Mouse (Mus musculus) lung, embryonic 15.5 days (tissue): ENCODE results near the gene Aqr. TPM values are rescaled to one million over a fixed set of nuclear protein-coding genes. Genes with fewer than 3 reads are reported as not detected.
A peak's percentile ranks its signal among the peaks of the same experiment; 100 is the strongest.

Source experiments
- ATAC-seq: fragments of 200-750 bp; cut with Nextera tagmentation; 2 replicates; pipeline ENCODE4 v1.8.0; 2017; ENCODE audit warnings: moderate number of reproducible peaks, borderline replicate concordance; ENCODE audit not compliant: low FRiP score, low TSS enrichment; ENCODE audit errors: extremely low read depth
- H3K27ac ChIP-seq: fragments of 300-500 bp; sonication (generic); 2 replicates; pipeline ENCODE4 v1.5.1; 2015; ENCODE audit warnings: moderate library complexity, mild to moderate bottlenecking, inconsistent platforms
- H3K27me3 ChIP-seq: fragments of 300-500 bp; sonication (generic); 2 replicates; pipeline ENCODE4 v1.6.1; 2015; ENCODE audit warnings: inconsistent platforms
- H3K36me3 ChIP-seq: fragments of 300-500 bp; sonication (generic); 2 replicates; pipeline ENCODE4 v1.6.1; 2015; ENCODE audit warnings: inconsistent platforms
- H3K4me1 ChIP-seq: fragments of 300-500 bp; sonication (generic); 2 replicates; pipeline ENCODE4 v1.6.1; 2015; ENCODE audit warnings: inconsistent platforms
- H3K4me2 ChIP-seq: fragments of 300-500 bp; sonication (generic); 2 replicates; pipeline ENCODE4 v1.6.1; 2015; ENCODE audit warnings: inconsistent platforms, mild to moderate bottlenecking, moderate library complexity
- H3K4me3 ChIP-seq: fragments of 300-500 bp; sonication (generic); 2 replicates; pipeline ENCODE4 v1.5.1; 2015; ENCODE audit warnings: mild to moderate bottlenecking, inconsistent platforms
- H3K9ac ChIP-seq: fragments of 300-500 bp; sonication (generic); 2 replicates; pipeline ENCODE4 v1.6.1; 2015; ENCODE audit warnings: inconsistent platforms
- H3K9me3 ChIP-seq: fragments of 300-500 bp; sonication (generic); 2 replicates; pipeline ENCODE4 v1.6.1; 2016; ENCODE audit warnings: inconsistent platforms
- WGBS: fragments of 180-500 bp; shearing (Covaris S2); methylation state at CpG from one replicate; pipeline ENCODE4 v1.1.7; 2015; 5-methylcytosine and 5-hydroxymethylcytosine counted together
- polyA plus RNA-seq: library from polyadenylated mRNA; unstranded; fragments of >200 nt; fragmentation: Nextera tagmentation; extraction: Ambion mirVana; gene quantifications from 2 replicates; pipeline ENCODE4 v1.2.1, GENCODE M21; 2015

The Aqr gene
- polyA plus RNA-seq, 1 experiment from 2014 or later = 44.8 TPM

DNA sequence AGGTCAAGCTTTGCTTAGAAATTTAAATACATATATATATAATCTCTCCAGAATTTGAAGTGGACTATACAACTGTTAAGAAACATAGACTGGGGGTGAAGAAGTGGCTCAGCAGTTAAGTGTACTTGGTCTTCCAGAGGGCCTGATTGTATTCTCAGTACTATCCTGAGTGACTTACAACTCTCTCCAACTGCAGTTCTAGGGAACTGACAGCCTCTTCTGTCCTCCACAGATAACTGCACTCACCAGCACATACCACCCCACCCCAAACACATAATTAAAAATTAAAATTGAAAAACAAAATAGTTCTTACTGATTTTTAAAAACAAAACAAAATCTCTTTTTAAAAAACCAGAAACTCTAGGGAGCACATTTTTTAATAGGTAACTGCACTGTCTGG, 13.6 kb downstream of the Aqr start:
- Histone ChIP-seq H3K4me3 (no peak overlapping the region), H3K27ac (no peak overlapping the region)

DNA sequence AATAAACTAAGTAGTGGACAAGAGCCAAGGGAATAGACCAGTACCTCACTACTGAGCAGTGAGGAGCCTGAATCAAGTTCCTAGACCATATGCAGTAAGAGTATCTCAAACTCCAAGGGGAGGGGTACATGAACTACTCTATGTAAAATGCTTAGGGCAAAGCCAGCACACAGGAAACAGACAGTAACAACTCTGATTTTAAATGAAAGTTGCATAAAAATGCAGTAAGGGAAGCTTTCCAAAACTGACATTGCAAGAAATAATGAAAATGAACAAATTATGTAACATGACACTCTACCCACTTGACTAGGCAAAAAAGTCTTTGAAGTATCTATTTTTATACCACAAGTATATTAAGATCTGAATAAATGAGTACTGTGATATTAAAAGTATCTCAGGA, 19.0 kb downstream of the Aqr start:
- H3K4me2 ChIP-seq = no peak overlapping the region
- H3K27me3 ChIP-seq = no peaks in the 10 kb centered on the region
- no peaks in the 10 kb centered on the region for H3K9me3 ChIP-seq
- ATAC-seq = no peak
- H3K9ac ChIP-seq = no peak overlapping the region
- H3K4me1 ChIP-seq = no peaks in the 10 kb centered on the region
- no peak overlapping the region for H3K27ac ChIP-seq
- peaks cover 28% of the 10 kb centered on the region for H3K36me3 ChIP-seq
- no peak overlapping the region for H3K4me3 ChIP-seq

More for the DNA sequence above, 13.6 kb downstream of the Aqr start:
- Histone ChIP-seq H3K4me1 (peaks cover 9% of the 10 kb centered on the region), H3K9me3 (no peaks in the 10 kb centered on the region), H3K27me3 (no peaks in the 10 kb centered on the region), H3K4me2 (no peak overlapping the region), H3K36me3 (peaks cover 6% of the 10 kb centered on the region; the same call in 1 of the 2 replicates), H3K9ac (no peak overlapping the region)
- no peak for ATAC-seq

DNA sequence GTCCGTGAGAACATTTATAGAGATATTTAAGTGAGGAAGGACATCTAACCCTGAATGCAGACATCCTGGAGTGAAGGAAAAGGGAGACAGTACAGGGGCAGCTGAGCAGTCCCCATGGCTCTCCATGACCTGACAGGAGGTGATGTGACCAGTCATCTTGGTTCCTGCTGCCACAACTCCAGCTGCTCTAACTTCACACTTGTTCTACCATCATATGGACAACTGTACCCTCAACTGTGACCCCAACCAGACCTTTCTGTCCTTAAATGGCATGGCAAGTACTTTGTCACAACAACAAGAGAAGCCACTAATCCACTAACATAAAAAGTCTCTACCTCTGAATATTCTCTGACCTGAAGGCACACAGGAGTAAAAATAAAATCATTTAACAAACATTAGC, 24.8 kb downstream of the Aqr start:
- Histone ChIP-seq H3K9me3 (no peaks in the 10 kb centered on the region), H3K27me3 (no peaks in the 10 kb centered on the region), H3K4me2 (no peak overlapping the region), H3K4me1 (no peaks in the 10 kb centered on the region), H3K27ac (no peak overlapping the region), H3K36me3 (peaks cover 45% of the 10 kb centered on the region), H3K9ac (no peak overlapping the region), H3K4me3 (no peak overlapping the region)
- 94% methylated on average over 1 of the region's 1 CpGs for WGBS
- no peak for ATAC-seq

DNA sequence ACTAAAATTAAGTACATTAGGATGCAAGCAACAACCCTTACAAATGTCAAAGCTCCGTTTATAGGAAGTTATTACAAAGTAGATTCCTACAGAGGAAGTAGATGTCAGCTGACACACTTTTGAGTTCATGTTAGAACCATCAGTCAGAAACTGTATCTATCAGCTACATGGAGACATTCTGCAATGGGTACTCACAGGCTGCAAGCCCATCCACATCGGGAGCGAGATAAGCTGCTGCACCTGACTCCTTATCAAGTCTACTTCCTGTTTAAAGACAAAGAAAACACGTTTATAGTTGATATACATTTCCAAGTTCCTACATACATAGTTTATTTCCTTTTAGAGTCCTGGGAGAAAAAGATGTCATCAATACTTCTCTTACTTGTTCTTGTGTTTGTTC, 29.5 kb downstream of the Aqr start:
- ATAC-seq = no peak
- Histone ChIP-seq H3K36me3 (peaks cover 61% of the 10 kb centered on the region), H3K4me3 (no peak overlapping the region), H3K4me1 (no peaks in the 10 kb centered on the region), H3K27ac (no peak overlapping the region), H3K4me2 (no peak overlapping the region), H3K27me3 (no peaks in the 10 kb centered on the region), H3K9me3 (no peaks in the 10 kb centered on the region), H3K9ac (no peak overlapping the region)
- WGBS = 62% methylated on average over 4 of the region's 4 CpGs

DNA sequence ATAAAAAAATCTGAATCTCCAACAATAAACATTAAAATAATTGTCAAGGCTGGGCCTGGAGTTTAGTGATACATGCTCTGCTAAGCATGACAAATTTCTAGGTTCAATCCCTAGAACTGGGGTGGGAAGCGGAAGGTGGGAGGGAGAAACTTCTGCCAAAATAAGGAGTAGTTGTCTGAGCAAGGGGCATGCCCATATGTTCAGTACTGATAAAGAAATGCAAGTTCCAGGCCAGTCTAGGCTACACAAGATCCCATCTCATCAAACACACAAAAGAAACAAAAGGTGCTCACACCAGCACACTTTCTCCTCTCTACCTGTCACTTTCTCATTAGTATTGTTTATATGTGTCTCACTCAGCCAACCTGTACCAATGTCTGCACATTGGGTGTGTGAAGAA, 30.2 kb downstream of the Aqr start:
- peaks cover 59% of the 10 kb centered on the region for H3K36me3 ChIP-seq
- no peak overlapping the region for H3K9ac ChIP-seq
- no peak overlapping the region for H3K4me3 ChIP-seq
- ATAC-seq = no peak
- H3K9me3 ChIP-seq = no peaks in the 10 kb centered on the region
- H3K27me3 ChIP-seq = no peaks in the 10 kb centered on the region
- no peak overlapping the region for H3K4me2 ChIP-seq
- H3K4me1 ChIP-seq = no peaks in the 10 kb centered on the region
- H3K27ac ChIP-seq = no peak overlapping the region
- 90% methylated on average over 1 of the region's 1 CpGs for WGBS

DNA sequence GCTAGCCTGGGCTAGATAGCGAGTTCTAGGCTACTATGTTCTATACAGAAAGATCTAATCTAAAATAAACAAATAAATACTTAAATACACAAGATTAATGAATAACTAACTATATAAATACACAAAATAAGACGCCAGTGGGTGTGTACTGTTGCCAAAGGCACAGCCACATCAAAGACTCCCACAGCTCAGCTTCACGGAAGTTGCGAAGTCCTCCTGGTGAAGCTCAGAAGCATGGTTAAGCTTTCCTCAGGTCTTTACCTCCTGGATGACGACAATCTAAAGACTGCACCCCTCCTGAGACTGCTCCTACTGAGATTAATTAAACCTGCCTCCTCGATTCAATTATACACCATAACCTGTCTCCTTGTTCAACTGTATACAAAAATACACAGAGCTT, 33.6 kb downstream of the Aqr start:
- Histone ChIP-seq H3K36me3 (peaks cover 73% of the 10 kb centered on the region), H3K27me3 (no peaks in the 10 kb centered on the region), H3K9me3 (no peaks in the 10 kb centered on the region), H3K9ac (no peak overlapping the region), H3K4me1 (no peaks in the 10 kb centered on the region), H3K27ac (no peak overlapping the region), H3K4me2 (no peak overlapping the region), H3K4me3 (no peak overlapping the region)
- ATAC-seq = no peak
- 85% methylated on average over 6 of the region's 6 CpGs for WGBS

DNA sequence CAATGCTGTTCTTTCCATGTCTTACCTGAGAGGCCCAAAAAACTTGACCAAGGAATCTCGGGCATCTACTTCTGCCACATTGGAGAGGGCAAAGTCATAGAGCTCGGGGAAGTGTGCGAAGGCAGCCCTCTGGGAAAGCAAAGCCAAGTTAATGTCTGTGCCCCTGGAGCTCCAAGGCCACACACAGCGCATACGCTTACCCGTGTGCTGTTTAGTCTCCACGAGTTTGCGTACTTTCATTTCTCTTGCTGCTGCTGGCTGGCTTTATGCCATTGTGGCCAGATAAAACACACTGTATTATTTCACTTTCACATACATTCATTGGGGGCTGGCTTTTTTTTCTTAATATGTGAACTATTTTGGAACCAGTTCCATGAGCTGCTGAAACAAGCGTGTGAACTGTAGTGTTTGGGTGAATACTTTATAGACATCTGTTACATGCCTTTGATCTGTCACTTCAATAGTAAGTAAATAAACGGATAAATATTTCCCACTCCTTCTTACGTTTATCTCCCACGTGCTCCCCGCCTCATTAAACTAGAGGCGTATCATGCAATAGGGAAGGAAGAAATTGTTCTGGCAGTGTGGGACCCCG, 39.9 kb downstream of the Aqr start:
- Histone ChIP-seq H3K27me3 (no peaks in the 10 kb centered on the region), H3K4me2 (peak overlapping the region; percentile 4; the same call in 1 of the 2 replicates), H3K4me1 (no peaks in the 10 kb centered on the region), H3K27ac (peak overlapping the region; percentile 55), H3K4me3 (no peak overlapping the region), H3K9me3 (no peaks in the 10 kb centered on the region), H3K36me3 (peaks cover 47% of the 10 kb centered on the region), H3K9ac (no peak overlapping the region)
- WGBS = 44% methylated on average over 15 of the region's 15 CpGs
- ATAC-seq = peak; percentile 88

DNA sequence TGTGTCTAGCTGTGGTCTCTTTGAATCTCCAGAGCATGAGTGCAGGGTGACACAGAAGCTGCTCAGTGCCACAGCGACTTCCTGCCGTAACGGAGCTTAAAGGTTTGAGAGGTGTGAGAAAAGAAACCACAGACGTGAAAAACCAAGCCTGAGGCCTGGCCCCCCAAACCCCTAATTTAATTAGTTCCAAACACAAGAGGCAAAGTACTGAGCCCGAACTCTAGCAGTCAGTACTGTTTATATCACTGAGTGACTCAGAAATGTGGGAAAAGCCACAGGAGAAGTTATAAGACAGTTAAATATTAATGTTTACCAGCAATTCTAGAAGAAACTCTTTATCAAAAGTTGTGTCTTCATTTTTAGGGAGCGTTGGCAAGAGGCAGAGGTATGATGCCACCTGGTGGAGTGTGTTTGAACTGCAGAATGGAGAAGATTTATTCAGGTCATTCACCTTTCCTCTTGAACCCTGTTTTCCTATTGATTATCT, 41.5 kb downstream of the Aqr start:
- H3K9ac ChIP-seq = no peak overlapping the region
- no peak overlapping the region for H3K4me3 ChIP-seq
- H3K36me3 ChIP-seq = peaks cover 51% of the 10 kb centered on the region
- H3K27me3 ChIP-seq = no peaks in the 10 kb centered on the region
- ATAC-seq = no peak
- 68% methylated on average over 6 of the region's 6 CpGs for WGBS
- no peak overlapping the region for H3K27ac ChIP-seq
- H3K4me1 ChIP-seq = no peaks in the 10 kb centered on the region
- no peaks in the 10 kb centered on the region for H3K9me3 ChIP-seq
- no peak overlapping the region for H3K4me2 ChIP-seq

DNA sequence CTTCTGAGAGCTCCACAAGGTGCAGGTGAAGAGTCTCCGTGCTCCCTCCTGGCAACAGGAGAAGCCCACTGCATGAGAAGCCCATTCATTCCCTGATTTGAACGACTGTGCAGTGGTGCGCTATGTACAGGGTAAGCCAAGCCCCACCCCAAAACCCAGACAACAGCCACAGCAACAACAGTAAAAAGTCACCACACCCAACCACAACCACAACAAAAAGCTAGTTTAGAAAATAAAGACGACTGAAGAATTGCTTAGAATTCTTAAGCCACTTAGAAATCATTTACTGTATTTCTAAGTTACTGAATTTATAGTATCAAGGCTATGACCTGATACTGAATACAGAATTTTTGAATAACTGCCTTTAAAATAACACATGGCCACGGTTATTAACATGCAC, 41.9 kb downstream of the Aqr start:
- no peak overlapping the region for H3K4me2 ChIP-seq
- H3K4me1 ChIP-seq = no peaks in the 10 kb centered on the region
- peaks cover 51% of the 10 kb centered on the region for H3K36me3 ChIP-seq
- H3K9ac ChIP-seq = no peak overlapping the region
- H3K4me3 ChIP-seq = no peak overlapping the region
- no peak for ATAC-seq
- H3K27ac ChIP-seq = no peak overlapping the region
- H3K27me3 ChIP-seq = no peaks in the 10 kb centered on the region
- WGBS = 91% methylated on average over 5 of the region's 5 CpGs
- H3K9me3 ChIP-seq = no peaks in the 10 kb centered on the region

DNA sequence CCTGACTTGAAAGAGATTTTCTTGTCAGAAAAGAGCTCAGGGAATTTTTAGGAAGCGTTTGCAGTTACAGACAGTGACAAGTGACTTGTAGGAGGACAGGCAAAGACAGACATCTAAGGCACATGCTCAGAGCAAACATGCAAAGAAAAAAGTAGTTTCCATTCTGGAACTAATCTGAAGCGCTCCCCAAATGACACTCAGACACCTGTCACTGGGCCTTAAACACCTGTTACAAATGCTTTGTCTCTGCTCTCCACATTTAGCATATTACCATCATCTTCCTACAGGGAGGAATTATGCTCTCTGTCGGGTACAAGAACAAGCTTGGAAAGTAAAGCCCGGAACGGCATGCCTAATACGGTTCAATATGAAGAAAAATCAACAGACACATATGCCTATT, 43.0 kb downstream of the Aqr start:
- Histone ChIP-seq H3K9ac (no peak overlapping the region), H3K4me2 (no peak overlapping the region), H3K27me3 (no peaks in the 10 kb centered on the region), H3K36me3 (peaks cover 53% of the 10 kb centered on the region), H3K4me1 (no peaks in the 10 kb centered on the region), H3K27ac (no peak overlapping the region), H3K4me3 (no peak overlapping the region), H3K9me3 (no peaks in the 10 kb centered on the region)
- 90% methylated on average over 6 of the region's 6 CpGs for WGBS
- ATAC-seq = no peak

DNA sequence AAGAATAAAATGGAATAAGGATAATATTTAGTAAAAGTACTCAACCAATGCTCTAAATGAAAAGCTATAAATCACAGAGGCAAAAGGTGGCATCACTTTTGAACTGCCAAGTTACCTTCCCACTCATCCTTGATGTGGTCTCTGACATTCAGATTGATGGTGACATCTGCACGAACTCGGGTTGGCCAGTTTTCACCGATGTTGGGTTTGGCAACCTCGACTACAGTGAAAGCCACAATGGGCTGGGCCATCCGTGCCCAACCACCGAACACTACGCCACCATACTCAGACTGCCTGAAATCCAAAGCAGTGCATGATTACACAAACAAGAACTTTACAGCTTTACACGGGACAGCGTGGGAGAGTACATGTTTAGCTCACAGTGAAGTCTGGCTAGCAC, 50.1 kb downstream of the Aqr start:
- H3K9me3 ChIP-seq = no peaks in the 10 kb centered on the region
- H3K4me2 ChIP-seq = no peak overlapping the region
- no peak overlapping the region for H3K9ac ChIP-seq
- H3K4me1 ChIP-seq = no peaks in the 10 kb centered on the region
- no peak for ATAC-seq
- 90% methylated on average over 9 of the region's 9 CpGs for WGBS
- H3K36me3 ChIP-seq = peaks cover 75% of the 10 kb centered on the region
- H3K4me3 ChIP-seq = no peak overlapping the region
- no peak overlapping the region for H3K27ac ChIP-seq
- H3K27me3 ChIP-seq = no peaks in the 10 kb centered on the region

DNA sequence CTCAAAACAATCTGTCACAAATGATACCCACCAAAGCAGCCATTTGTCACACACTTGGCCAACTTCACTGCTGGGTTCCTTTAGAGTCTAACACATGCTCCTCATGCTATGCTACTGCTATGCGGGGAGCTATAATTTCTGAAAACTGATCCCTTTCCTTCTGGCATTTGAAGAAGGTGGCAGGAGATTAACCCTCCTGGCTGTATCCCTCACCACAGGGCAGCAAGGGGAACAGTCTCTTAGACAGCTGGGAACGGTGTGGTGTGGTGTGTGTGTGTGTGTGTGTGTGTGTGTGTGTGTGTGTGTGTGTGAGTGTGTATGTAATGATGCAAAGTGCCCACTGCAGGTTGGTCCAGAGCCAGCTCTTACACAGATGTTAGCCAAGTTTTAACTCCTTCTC, 51.0 kb downstream of the Aqr start:
- Histone ChIP-seq H3K4me1 (no peaks in the 10 kb centered on the region), H3K27ac (no peak overlapping the region), H3K4me3 (no peak overlapping the region), H3K9ac (no peak overlapping the region), H3K36me3 (peaks cover 70% of the 10 kb centered on the region), H3K9me3 (no peaks in the 10 kb centered on the region), H3K27me3 (no peaks in the 10 kb centered on the region), H3K4me2 (no peak overlapping the region)
- ATAC-seq = no peak
- WGBS = 68% methylated on average over 2 of the region's 2 CpGs

DNA sequence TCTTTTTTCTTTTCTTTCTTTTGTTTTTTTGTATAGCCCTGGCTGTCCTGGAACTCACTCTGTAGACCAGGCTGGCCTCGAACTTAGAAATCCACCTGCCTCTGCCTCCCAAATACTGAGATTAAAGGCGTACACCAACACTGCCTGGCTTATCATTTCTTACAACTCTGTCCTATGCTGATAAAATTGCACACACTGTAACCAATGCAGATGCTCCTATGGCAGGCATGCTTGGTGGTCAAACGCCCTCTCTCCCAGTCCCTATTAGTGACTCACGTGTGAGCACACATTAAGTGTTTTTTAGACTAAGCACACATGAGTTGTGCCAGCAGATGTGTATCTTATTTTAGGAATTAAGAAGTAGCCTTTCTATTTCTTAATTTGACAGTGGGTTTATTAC, 53.5 kb downstream of the Aqr start:
- Histone ChIP-seq H3K27ac (no peak overlapping the region), H3K9me3 (no peaks in the 10 kb centered on the region), H3K27me3 (no peaks in the 10 kb centered on the region), H3K9ac (no peak overlapping the region), H3K4me1 (no peaks in the 10 kb centered on the region), H3K4me2 (no peak overlapping the region), H3K36me3 (peaks cover 62% of the 10 kb centered on the region), H3K4me3 (no peak overlapping the region)
- no peak for ATAC-seq
- WGBS = 90% methylated on average over 4 of the region's 4 CpGs
